Mouse (Mus musculus) olfactory bulb, adult 2 months (tissue): Measurements from ENCODE around the gene Spi1.

Experiments used
- CTCF ChIP-seq: fragments of 200-500 bp; IDR thresholded peaks from 2 replicates; pipeline ENCODE4 v1.5.1; 2012; ENCODE audit warnings: low read depth, mild to moderate bottlenecking, low read length, moderate library complexity; ENCODE audit not compliant: insufficient read depth
- POLR2A ChIP-seq: fragments of 200-500 bp; IDR thresholded peaks from 2 replicates; pipeline ENCODE4 v1.6.1; 2012; ENCODE audit warnings: mild to moderate bottlenecking, low read depth, low read length, moderate library complexity; ENCODE audit not compliant: insufficient read depth

DNA sequence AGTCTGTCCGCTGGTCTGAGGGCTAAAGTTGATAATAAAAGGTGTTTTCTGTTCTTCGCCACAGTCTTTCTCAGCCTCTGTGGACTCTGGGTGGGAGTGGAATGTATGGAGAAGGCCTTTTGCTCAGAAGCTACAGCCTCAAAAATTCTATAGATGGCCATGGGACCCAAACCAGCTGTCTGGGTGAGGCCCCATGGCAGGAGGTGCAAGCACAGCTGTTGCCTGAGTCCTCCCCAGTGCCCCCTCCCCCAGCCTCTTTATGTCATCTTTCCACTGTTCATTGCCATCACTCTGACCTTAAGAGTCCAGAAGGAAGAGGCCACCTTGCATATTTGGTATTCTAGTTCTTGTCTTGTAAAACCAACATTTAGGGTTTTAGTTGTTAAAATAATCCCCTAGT lies 22.8 kb upstream of the Spi1 start:
- TF ChIP-seq POLR2A (0 out of 2 replicates have a peak, but pooled peaks have one; percentile 12), CTCF (no peak)
